Mouse (Mus musculus): ENCODE data around the gene Lrp6.

Lrp6 gene

GRCm38 (mm10) chr6:134441716-134442115, 125.0 kb downstream of the Lrp6 start:
- no peak for DNase-seq (ENCODE audit: extremely low read depth, insufficient read length, low spot score)

GRCm38 (mm10) chr6:134440023-134440422, 126.7 kb downstream of the Lrp6 start:
- no peak for DNase-seq (ENCODE audit: extremely low read depth, insufficient read length, low spot score)

- DNase-seq (ENCODE audit: extremely low read depth, insufficient read length, low spot score) = no peak
Observed at GRCm38 (mm10) chr6:134439401-134440021, 127.3 kb downstream of the Lrp6 start.

GRCm38 (mm10) chr6:134436955-134437354, 129.8 kb downstream of the Lrp6 start:
- no peak for DNase-seq (ENCODE audit: extremely low read depth, insufficient read length, low spot score)

DNA sequence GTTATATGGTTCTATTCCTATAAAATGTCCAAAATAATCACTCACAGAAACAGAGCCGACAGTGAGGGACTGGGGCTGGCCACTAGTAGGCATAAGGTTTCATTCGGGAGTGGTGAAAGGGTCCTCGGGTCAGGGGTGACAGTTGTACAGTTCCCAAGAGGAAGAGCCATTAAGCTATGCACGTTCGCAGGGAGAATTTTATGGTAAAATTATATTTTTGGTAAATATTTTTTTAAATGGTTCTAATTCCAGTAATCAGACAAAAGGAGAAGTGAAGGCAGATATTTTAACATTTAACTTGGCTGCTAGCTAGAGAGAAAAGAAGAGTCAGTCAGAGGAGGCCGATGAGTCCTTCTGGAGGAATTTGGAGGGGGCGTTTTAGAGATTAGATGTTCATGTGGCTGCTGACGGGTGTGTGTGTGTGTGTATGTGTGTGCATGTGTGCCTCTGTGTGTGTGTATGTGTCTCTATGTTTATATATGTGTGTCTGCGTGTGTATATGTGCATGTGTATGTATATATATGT, 131.8 kb downstream of the Lrp6 start:
- no peak for DNase-seq (ENCODE audit: extremely low read depth, insufficient read length, low spot score)

DNA sequence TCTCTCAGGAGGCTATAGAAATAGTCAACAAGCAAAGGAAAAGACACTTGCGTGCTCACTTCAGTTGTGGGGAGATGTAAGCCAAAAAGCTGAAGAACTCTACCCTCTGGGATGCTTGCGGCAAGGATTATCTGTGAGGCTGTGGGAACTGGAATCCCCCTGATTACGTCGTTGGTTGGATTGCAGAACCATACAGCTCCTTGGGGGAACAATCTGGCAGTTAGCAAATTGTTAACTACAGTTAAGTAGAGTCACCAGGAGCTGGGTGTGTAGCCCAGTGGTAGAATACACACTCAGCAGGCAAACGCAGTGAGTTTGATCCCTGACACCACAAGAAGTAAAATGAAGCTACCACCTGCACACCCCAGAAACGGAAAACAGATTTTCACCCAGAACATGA, 132.7 kb downstream of the Lrp6 start:
- DNase-seq (ENCODE audit: extremely low read depth, insufficient read length, low spot score) = no peak

GRCm38 (mm10) chr6:134433281-134433680, 133.5 kb downstream of the Lrp6 start:
- no peak for DNase-seq (ENCODE audit: extremely low read depth, insufficient read length, low spot score)

DNA sequence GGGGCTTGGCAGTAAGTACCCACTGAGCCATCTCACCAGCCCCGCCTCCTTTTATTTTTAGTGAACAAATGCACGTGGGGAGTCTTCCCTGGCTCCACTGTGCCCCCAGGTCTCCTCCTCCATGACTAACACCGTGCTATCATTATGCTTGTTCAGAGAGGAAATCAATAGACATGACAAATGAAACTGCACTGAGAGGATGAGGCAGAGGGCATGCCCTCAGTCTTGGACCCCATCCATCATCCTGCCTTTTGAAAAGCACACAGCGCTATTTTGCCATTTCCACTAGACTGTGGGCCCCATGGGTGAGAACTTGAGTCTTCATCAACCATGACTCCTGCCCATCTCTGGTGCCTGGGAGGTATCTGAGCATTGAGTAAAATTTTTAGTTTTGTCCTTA, 135.2 kb downstream of the Lrp6 start:
- no peak for DNase-seq (ENCODE audit: extremely low read depth, insufficient read length, low spot score)

GRCm38 (mm10) chr6:134430161-134430799, 136.5 kb downstream of the Lrp6 start:
- no peak for DNase-seq (ENCODE audit: extremely low read depth, insufficient read length, low spot score)

GRCm38 (mm10) chr6:134428455-134428854, 138.3 kb downstream of the Lrp6 start:
- DNase-seq (ENCODE audit: extremely low read depth, insufficient read length, low spot score) = no peak

GRCm38 (mm10) chr6:134427165-134427564, 139.6 kb downstream of the Lrp6 start:
- DNase-seq (ENCODE audit: extremely low read depth, insufficient read length, low spot score) = no peak

DNA sequence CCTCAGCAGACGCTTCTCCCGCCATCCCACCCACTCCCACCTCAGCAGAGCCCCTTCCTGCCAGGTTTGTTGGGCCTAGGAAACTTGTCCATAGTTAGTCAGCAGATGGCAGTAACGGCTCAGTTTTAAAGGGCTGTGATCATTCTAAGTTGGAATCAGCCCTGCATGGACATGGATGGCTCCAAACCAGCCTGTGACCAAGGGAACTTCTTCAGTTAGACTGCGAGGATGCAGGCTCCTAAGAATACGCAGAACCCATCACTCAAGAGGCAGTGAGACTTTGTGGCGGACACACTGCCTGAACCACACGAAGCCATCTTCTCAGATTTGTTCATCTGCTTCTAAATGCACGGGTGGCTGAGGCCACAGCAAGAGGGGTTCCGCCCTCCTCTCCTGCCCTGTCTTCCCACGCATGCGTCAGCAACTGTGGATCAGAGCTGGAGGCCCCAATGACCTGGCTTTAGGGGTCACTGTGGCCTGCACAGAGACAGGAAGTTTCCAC, 141.5 kb downstream of the Lrp6 start:
- no peak for DNase-seq (ENCODE audit: extremely low read depth, insufficient read length, low spot score)

DNA sequence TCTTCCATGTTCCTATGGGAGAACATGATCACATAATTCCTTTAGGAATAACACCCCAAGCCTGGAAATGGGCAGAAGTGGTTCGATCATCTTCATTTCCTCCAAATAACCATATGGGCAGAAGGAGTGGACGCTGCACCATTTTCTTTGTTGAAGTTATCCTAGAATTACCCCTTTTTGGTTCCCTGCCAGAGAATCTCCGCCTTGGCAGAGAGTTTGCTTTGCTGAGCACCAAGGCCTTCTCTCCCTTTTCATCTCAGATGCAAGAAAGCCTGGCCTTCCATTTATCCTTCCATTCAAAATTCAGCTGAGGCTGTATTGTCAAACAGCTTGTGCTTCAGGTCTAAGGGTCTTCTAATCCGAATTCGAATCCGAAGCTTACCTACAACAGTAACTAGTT, 144.8 kb downstream of the Lrp6 start:
- no peak for DNase-seq (ENCODE audit: extremely low read depth, insufficient read length, low spot score)

DNA sequence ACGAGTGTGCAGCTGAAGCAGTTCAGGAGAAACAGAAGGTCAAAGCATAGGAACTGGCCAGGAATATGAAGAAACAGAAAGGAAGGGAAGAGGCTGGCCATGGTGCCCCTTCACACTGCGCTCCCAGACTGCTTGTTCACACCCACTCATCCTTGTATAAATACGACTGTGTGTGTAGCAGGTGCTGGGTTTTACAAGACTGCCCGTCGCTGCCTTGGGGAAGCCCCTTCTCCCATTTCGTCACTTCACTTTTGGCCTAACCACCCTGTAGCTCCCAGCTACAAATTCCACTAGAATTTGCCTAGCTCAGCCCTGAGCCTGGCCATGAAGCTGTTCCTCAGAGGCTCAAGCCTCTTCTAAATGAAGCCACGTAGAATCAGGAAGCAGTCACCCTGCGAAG, 146.4 kb downstream of the Lrp6 start:
- DNase-seq (ENCODE audit: extremely low read depth, insufficient read length, low spot score) = no peak

DNA sequence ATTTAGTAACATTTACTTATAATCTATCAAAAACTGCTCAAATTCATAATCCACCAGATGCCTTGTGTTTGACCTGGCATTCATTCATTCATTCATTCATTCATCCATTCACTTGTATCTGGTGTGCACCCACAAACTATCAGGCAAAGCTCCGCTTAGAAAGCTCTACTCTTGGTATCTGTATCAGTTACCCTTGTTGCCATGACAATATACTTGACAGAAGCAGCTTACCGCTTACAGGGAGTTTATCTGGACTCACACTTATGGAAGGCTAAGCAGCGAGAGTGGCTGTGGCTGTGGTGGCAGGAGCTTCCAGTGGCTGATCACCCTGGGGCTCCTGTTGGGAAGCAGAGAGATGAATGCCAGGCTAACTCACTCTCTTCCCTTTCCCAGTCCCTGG, 148.9 kb downstream of the Lrp6 start:
- no peak for DNase-seq (ENCODE audit: extremely low read depth, insufficient read length, low spot score)

DNA sequence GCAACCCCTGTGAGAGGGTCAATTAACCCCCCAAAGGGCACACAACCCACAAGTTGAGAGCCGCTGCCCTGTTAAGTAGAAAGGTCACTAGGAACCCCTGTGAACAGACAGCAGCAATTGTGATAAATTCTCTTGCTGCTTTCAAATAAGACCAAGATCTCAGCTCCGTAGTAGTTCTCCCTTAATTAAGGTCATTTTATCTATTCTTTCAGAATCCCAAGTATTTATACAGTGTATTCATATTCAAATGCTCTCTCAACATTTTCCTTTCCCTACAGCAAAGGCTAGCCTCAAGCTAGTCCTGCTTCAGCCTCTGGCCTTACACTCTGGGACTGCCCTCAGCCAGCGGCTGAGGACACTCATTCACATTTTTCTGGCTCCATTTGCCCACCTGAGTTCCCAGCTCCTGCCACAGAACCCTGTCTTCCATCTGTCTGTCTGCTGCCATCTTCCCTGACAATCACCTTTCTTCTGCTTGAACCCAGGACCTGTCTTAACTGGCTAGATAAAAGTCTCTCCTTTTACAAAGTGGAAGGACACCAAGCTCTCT, 150.1 kb downstream of the Lrp6 start:
- DNase-seq (ENCODE audit: extremely low read depth, insufficient read length, low spot score) = no peak

- DNase-seq (ENCODE audit: extremely low read depth, insufficient read length, low spot score) = no peak
Observed at GRCm38 (mm10) chr6:134414532-134414883, 152.3 kb downstream of the Lrp6 start.

- DNase-seq (ENCODE audit: extremely low read depth, insufficient read length, low spot score) = no peak
Observed at GRCm38 (mm10) chr6:134413706-134414531, 152.8 kb downstream of the Lrp6 start.

DNA sequence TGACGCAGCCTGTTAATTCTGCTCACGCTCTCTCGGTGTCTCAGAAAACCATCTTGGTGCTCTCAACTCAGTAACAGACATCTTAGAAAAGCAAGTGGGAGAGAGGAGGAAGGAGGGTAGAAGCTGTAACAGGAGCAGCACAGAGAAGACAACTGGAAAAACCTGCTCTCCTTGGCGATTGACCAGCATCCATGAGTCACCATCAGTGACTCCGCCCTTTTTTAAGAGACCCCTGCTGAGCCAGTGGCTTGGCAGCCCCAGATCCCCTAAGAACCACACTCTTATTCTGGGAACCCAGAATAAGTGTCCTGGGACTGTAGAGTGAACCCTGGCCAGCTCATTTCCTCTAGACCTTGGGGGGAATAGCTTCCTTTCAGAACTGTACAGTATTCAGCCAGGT, 159.5 kb downstream of the Lrp6 start:
- no peak for DNase-seq (ENCODE audit: extremely low read depth, insufficient read length, low spot score)

GRCm38 (mm10) chr6:134403684-134404070, 163.1 kb downstream of the Lrp6 start:
- DNase-seq (ENCODE audit: extremely low read depth, insufficient read length, low spot score) = no peak
